Mouse (Mus musculus): ENCODE data around the gene Dppa3. TPM values are rescaled to one million over a fixed set of nuclear protein-coding genes. Genes with fewer than 3 reads are reported as not detected.

Gene Dppa3
- polyA plus RNA-seq, 1 experiment from 2014 or later = not detected

- no peak for ATAC-seq (ENCODE audit: low FRiP score)
- H3K9me3 ChIP-seq (replicated peaks) = no peaks in the 10 kb centered on the region
- no peaks in the 10 kb centered on the region for H3K27me3 ChIP-seq (replicated peaks)
- H3K4me3 ChIP-seq (replicated peaks) = no peak overlapping the region
- H3K4me1 ChIP-seq = peaks cover 9% of the 10 kb centered on the region
- H3K4me2 ChIP-seq = no peak overlapping the region
- no peak overlapping the region for H3K9ac ChIP-seq (replicated peaks)
- H3K36me3 ChIP-seq = no peaks in the 10 kb centered on the region
- no peak overlapping the region for H3K27ac ChIP-seq (replicated peaks)
- WGBS = 92% methylated on average over 4 of the region's 4 CpGs
Measured at GRCm38 (mm10) chr6:122670841-122671240, 44.6 kb downstream of the Dppa3 start.

- H3K27ac ChIP-seq (replicated peaks) = no peak overlapping the region
- 62% methylated on average over 8 of the region's 8 CpGs for WGBS
- no peak overlapping the region for H3K9ac ChIP-seq (replicated peaks)
- H3K27me3 ChIP-seq (replicated peaks) = no peaks in the 10 kb centered on the region
- ATAC-seq (ENCODE audit: low FRiP score) = no peak
- H3K4me3 ChIP-seq (replicated peaks) = no peak overlapping the region
- peaks cover 9% of the 10 kb centered on the region for H3K4me1 ChIP-seq
- H3K36me3 ChIP-seq = no peaks in the 10 kb centered on the region
- no peak overlapping the region for H3K4me2 ChIP-seq
- H3K9me3 ChIP-seq (replicated peaks) = no peaks in the 10 kb centered on the region
Measured at GRCm38 (mm10) chr6:122672746-122673145, 46.5 kb downstream of the Dppa3 start.

Other genes starting within 250 kb of the Dppa3 start
- 84.9 and 103 TPM in 2 replicates for gene Rimklb, start 127.6 kb upstream of the Dppa3 start, polyA plus RNA-seq (2015; fragmentation: Nextera tagmentation; extraction: Ambion mirVana)
- gene Mfap5, start 120.6 kb upstream of the Dppa3 start, polyA plus RNA-seq (2015; fragmentation: Nextera tagmentation; extraction: Ambion mirVana) = 10.0 and 11.3 TPM in 2 replicates
- 0.51 and 0.54 TPM in 2 replicates for gene Aicda, start 72.6 kb upstream of the Dppa3 start, polyA plus RNA-seq (2015; fragmentation: Nextera tagmentation; extraction: Ambion mirVana)
- 1.7 and 2.7 TPM in 2 replicates for gene Apobec1, start 24.0 kb upstream of the Dppa3 start, polyA plus RNA-seq (2015; fragmentation: Nextera tagmentation; extraction: Ambion mirVana)
- gene Gdf3, start 16.3 kb upstream of the Dppa3 start, polyA plus RNA-seq (2015; fragmentation: Nextera tagmentation; extraction: Ambion mirVana) = 0.09 TPM in 1 of 2 replicates, not detected in the other
- 0.11 TPM in 1 of 2 replicates, not detected in the other for gene Nanog, start 81.1 kb downstream of the Dppa3 start, polyA plus RNA-seq (2015; fragmentation: Nextera tagmentation; extraction: Ambion mirVana)
- gene Slc2a3, start 175.2 kb downstream of the Dppa3 start, polyA plus RNA-seq (2015; fragmentation: Nextera tagmentation; extraction: Ambion mirVana) = 47.9 and 50.6 TPM in 2 replicates
- gene Foxj2, start 193.5 kb downstream of the Dppa3 start, polyA plus RNA-seq (2015; fragmentation: Nextera tagmentation; extraction: Ambion mirVana) = 7.1 and 7.4 TPM in 2 replicates
- 2.1 and 2.2 TPM in 2 replicates for gene C3ar1, start 229.8 kb downstream of the Dppa3 start, polyA plus RNA-seq (2015; fragmentation: Nextera tagmentation; extraction: Ambion mirVana)
- gene Necap1, start 248.1 kb downstream of the Dppa3 start, polyA plus RNA-seq (2015; fragmentation: Nextera tagmentation; extraction: Ambion mirVana) = 148 and 168 TPM in 2 replicates